Mouse (Mus musculus) small intestine, adult 2 months (tissue): ENCODE data around the gene Tmem189.

ENCODE experiments used
- CTCF ChIP-seq: fragments of 200-500 bp; IDR thresholded peaks from 2 replicates; pipeline ENCODE4 v1.5.1; 2012; ENCODE audit warnings: low read depth, mild to moderate bottlenecking, control low read depth, inconsistent platforms, low read length, moderate library complexity, mixed read lengths; ENCODE audit not compliant: insufficient replicate concordance, insufficient read length; ENCODE audit errors: extremely low read depth
- POLR2A ChIP-seq: fragments of 200-500 bp; IDR thresholded peaks from 2 replicates; pipeline ENCODE4 v1.6.1; 2012; ENCODE audit warnings: low read depth, mild to moderate bottlenecking, control low read depth, inconsistent platforms, low read length, moderate library complexity

DNA sequence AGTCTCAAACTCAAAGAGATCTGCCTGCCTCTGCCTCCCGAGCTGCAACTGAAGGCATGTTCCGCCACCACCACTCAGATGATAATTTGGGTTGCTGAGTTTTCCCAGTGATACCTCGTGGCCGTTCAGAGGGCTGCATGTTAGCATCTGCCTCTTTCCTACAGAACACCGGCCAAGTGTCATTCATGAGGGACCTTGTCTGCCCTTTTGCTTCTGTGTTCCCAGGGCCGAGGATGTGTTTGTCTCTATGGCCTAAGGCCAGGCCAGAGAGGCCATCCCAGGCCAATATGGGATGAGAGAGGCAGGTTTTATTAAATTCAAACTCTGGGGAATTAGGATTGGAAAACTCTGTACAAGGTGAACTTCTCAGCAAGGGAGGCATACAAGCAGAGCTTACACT lies 24.7 kb upstream of the Tmem189 start:
- no peak for TF ChIP-seq CTCF
- no peak for TF ChIP-seq POLR2A
